Mouse (Mus musculus) ES-E14 (cell line): ENCODE measurements around the gene Ppp1ca.

Experiments
- HCFC1 ChIP-seq: IDR thresholded peaks from 2 replicates; pipeline ENCODE4 v1.6.1; 2012; ENCODE audit warnings: low read length, inconsistent platforms, borderline replicate concordance; ENCODE audit not compliant: insufficient read depth
- MAFK ChIP-seq: IDR thresholded peaks from 2 replicates; pipeline ENCODE4 v1.6.1; 2014; ENCODE audit warnings: mild to moderate bottlenecking, low read depth, low read length, inconsistent platforms; ENCODE audit not compliant: insufficient read depth
- ZC3H11A ChIP-seq: IDR thresholded peaks from 2 replicates; pipeline ENCODE4 v1.6.1; 2012; ENCODE audit warnings: low read depth, mild to moderate bottlenecking, inconsistent platforms, low read length, borderline replicate concordance
- ZNF384 ChIP-seq: IDR thresholded peaks from 2 replicates; pipeline ENCODE4 v1.6.1; 2012; ENCODE audit warnings: low read depth, low read length, inconsistent platforms

GRCm38 (mm10) chr19:4229451-4230076 lies 37.7 kb downstream of the Ppp1ca start:
- no peak for TF ChIP-seq HCFC1
- no peak for TF ChIP-seq MAFK
- TF ChIP-seq ZC3H11A: no peak
- TF ChIP-seq ZNF384: no peak
